Mouse (Mus musculus) liver, adult 2 months (tissue): Measurements from ENCODE around the gene Cdh1. TPM values are rescaled to one million over a fixed set of nuclear protein-coding genes. Genes with fewer than 3 reads are reported as not detected.
A peak's percentile ranks its signal among the peaks of the same experiment; 100 is the strongest.
"Not testable (repeated sequence)": the region's sequence is repeated elsewhere in the genome, so short reads cannot be mapped to it uniquely, and the experiment has no call there.

ENCODE experiments used
- DNase-seq: peaks from one replicate; pipeline ENCODE4 v3.0.0-alpha.2; 2011; ENCODE audit warnings: low read depth, low spot score; ENCODE audit errors: extremely low read depth
- H3K27ac ChIP-seq: fragments of 200-500 bp; replicated peaks from 2 replicates; pipeline ENCODE4 v1.5.1; 2012; ENCODE audit warnings: low read depth, mild to moderate bottlenecking, control low read depth, inconsistent platforms, low read length; ENCODE audit not compliant: insufficient read depth
- H3K27me3 ChIP-seq: fragments of 200-500 bp; 2 replicates; pipeline ENCODE4 v1.6.1; 2012; ENCODE audit warnings: mild to moderate bottlenecking, moderate library complexity, low read length, inconsistent platforms; ENCODE audit not compliant: control insufficient read depth, insufficient read depth
- H3K36me3 ChIP-seq: fragments of 200-500 bp; 2 replicates; pipeline ENCODE4 v1.6.1; 2012; ENCODE audit warnings: low read length, inconsistent platforms; ENCODE audit not compliant: control insufficient read depth, insufficient read depth
- H3K4me1 ChIP-seq: fragments of 200-500 bp; 2 replicates; pipeline ENCODE4 v1.6.1; 2011; ENCODE audit warnings: low read length; ENCODE audit not compliant: control insufficient read depth, insufficient read depth
- H3K4me3 ChIP-seq: fragments of 200-500 bp; 2 replicates; pipeline ENCODE4 v1.5.1; 2011; ENCODE audit warnings: low read depth, mild to moderate bottlenecking, control low read depth, low read length, moderate library complexity; ENCODE audit not compliant: insufficient read depth
- H3K79me2 ChIP-seq: fragments of 200-500 bp; 2 replicates; pipeline ENCODE4 v1.6.1; 2012; ENCODE audit warnings: inconsistent platforms, mild to moderate bottlenecking, low read length, moderate library complexity; ENCODE audit not compliant: control insufficient read depth, insufficient read depth
- H3K9ac ChIP-seq: fragments of 200-500 bp; 2 replicates; pipeline ENCODE4 v1.6.1; 2012; ENCODE audit warnings: low read depth, mild to moderate bottlenecking, control low read depth, inconsistent platforms, low read length
- CTCF ChIP-seq: fragments of 200-500 bp; IDR thresholded peaks from 2 replicates; pipeline ENCODE4 v1.5.1; 2011; ENCODE audit warnings: low read depth, low read length, control low read depth
- POLR2A ChIP-seq: fragments of 200-500 bp; IDR thresholded peaks from 2 replicates; pipeline ENCODE4 v1.6.1; 2011; ENCODE audit warnings: low read length, control low read depth; ENCODE audit not compliant: insufficient read depth; ENCODE audit errors: extremely low read depth
- WGBS: fragments of 180-500 bp; shearing (Covaris S2); methylation state at CpG from one replicate; pipeline ENCODE4 v1.1.7; 2018; 5-methylcytosine and 5-hydroxymethylcytosine counted together
- polyA plus RNA-seq: library from polyadenylated mRNA; depleted of rRNA; stranded (reverse); fragments of >200 nt; gene quantifications from 2 replicates; pipeline ENCODE4 v1.2.3, GENCODE M21; 2012
- total RNA-seq: library from RNA; depleted of rRNA; stranded (reverse); fragments of >200 nt; gene quantifications from 2 replicates; pipeline ENCODE4 v1.2.3, GENCODE M21; 2014

Cdh1 gene
- total and polyA plus RNA-seq, 2 experiments: 17.5 to 19.8 TPM

DNA sequence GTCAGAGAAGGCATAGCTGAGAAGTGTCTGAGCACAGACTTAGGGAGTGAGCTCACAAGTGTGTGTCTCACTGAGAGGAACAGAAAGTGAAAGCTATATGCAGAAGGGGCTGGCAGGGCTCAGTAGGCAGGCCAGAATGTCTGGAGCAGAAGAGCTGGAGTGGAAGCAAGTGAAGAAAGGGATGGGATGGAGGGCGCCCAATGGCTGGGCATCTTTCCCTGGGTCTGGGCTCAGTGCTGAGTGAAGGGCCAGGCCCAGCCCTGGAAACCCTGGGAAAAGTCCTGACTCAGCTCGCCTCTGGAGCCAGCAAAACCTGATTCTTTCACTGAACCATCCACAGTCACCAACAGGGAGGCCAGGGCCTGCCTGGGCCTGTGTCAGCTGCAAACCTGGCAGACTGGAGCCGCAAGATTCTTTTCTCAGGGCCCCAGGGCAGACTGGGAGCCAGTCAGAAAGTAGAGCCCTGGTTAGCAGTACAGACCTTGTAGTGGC lies 39.4 kb upstream of the Cdh1 start:
- Histone ChIP-seq H3K4me3 (no peak overlapping the region), H3K27me3 (no peaks in the 10 kb centered on the region), H3K27ac (no peak overlapping the region), H3K79me2 (no peaks in the 10 kb centered on the region), H3K4me1 (no peaks in the 10 kb centered on the region), H3K9ac (no peak overlapping the region), H3K36me3 (no peaks in the 10 kb centered on the region)
- WGBS: 92% methylated on average over 3 of the region's 3 CpGs
- no peak for DNase-seq
- TF ChIP-seq POLR2A (no peak), CTCF (no peak)

- no peak overlapping the region for H3K4me3 ChIP-seq
- no peaks in the 10 kb centered on the region for H3K27me3 ChIP-seq
- no peaks in the 10 kb centered on the region for H3K36me3 ChIP-seq
- 86% methylated on average over 7 of the region's 7 CpGs for WGBS
- TF ChIP-seq POLR2A: no peak
- no peak for TF ChIP-seq CTCF
- H3K27ac ChIP-seq: no peak overlapping the region
- H3K4me1 ChIP-seq: peaks cover 9% of the 10 kb centered on the region
- H3K9ac ChIP-seq: no peak overlapping the region
- no peaks in the 10 kb centered on the region for H3K79me2 ChIP-seq
- DNase-seq: no peak
Measured at GRCm38 (mm10) chr8:106569006-106569405, 34.1 kb upstream of the Cdh1 start.

DNA sequence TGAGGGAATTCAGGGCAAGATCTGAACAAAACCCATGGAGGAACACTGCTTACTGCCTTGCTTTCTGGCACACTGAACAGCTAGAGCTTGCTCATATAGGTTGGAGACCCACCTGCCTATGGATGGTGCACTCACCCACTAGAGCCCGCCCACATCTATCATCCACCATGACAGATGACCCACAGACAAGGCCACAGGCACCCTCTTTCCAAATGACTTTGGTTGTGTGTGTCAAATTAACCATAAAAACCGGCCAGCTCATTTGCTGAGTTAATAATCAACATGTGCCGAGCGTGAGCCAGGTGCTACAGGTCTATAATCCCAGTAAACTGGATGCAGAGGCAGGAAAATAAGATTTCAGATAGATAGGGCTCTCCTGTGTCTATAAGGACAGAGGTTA lies 32.8 kb upstream of the Cdh1 start:
- Histone ChIP-seq H3K9ac (no peak overlapping the region), H3K36me3 (no peaks in the 10 kb centered on the region)
- no peak for TF ChIP-seq POLR2A
- no peak for TF ChIP-seq CTCF

GRCm38 (mm10) chr8:106571551-106572172 lies 31.5 kb upstream of the Cdh1 start:
- Histone ChIP-seq H3K4me1 (peaks cover 15% of the 10 kb centered on the region), H3K36me3 (no peaks in the 10 kb centered on the region), H3K27me3 (no peaks in the 10 kb centered on the region), H3K27ac (no peak overlapping the region), H3K4me3 (no peak overlapping the region), H3K9ac (no peak overlapping the region), H3K79me2 (no peaks in the 10 kb centered on the region)
- DNase-seq: peak; percentile 44
- TF ChIP-seq CTCF (no peak), POLR2A (no peak)
- WGBS: 25% methylated on average over 5 of the region's 5 CpGs

More for the DNA sequence above, 32.8 kb upstream of the Cdh1 start:
- 34% methylated on average over 4 of the region's 4 CpGs for WGBS
- DNase-seq: peak; percentile 79
- Histone ChIP-seq H3K4me3 (no peak overlapping the region), H3K27ac (peak overlapping the region; percentile 58), H3K79me2 (no peaks in the 10 kb centered on the region), H3K4me1 (peaks cover 15% of the 10 kb centered on the region), H3K27me3 (no peaks in the 10 kb centered on the region)

DNA sequence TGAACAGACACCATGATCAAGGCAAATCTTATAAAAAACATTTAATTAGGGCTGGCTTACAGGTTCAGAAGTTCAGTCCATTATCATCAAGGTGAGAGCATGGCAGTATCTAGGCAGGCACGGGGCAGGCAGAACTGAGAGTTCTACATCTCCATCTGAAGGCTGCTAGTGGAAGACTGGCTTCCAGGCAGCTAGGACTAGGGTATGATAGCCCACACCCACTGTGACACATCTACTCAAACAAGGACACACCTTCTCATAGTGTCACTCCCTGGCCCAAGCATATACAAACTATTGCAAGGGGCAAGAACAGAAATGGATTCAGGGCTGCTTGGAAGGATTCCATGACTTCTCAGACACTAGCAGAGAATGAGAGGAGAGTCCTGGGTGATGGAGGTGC lies 31.0 kb upstream of the Cdh1 start:
- WGBS: 23% methylated on average over 1 of the region's 1 CpGs

DNA sequence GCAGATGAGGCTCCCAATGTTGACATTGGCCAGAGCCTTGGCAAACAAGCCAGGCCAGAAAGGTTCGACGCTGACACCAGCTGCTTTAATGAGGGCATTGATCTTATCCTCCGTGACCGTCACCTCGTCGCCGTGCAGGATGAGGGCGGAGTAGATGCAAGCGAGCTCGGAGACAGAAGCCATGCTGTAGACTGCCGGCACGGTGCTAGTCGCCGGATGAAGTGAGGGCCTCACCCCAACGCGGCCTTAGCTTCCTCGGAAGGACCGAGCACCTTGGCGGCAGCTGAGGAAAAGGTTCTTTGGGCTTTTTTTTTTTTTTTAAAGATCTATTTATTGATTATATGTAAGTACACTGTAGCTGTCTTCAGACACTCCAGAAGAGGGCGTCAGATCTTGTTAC lies 30.0 kb upstream of the Cdh1 start, which contains the start of gene Gm10073:
TSS of gene Gm10073 (minus strand) at position 294 of the 400 bp plus-strand sequence.
- WGBS: 10% methylated on average over 20 of the region's 20 CpGs

More for the DNA sequence above, 31.0 kb upstream of the Cdh1 start:
- H3K4me1 ChIP-seq: peaks cover 15% of the 10 kb centered on the region
- not testable (repeated sequence) for H3K27ac ChIP-seq, H3K79me2 ChIP-seq, H3K9ac ChIP-seq, DNase-seq, H3K36me3 ChIP-seq, H3K4me3 ChIP-seq, H3K27me3 ChIP-seq

More for the DNA sequence above, 30.0 kb upstream of the Cdh1 start, which contains the start of gene Gm10073:
- not testable (repeated sequence) for H3K79me2 ChIP-seq, H3K27me3 ChIP-seq, H3K9ac ChIP-seq, H3K36me3 ChIP-seq
- peaks cover 18% of the 10 kb centered on the region for H3K4me1 ChIP-seq
- peak; percentile 74 for DNase-seq
- H3K27ac ChIP-seq: 0 out of 2 replicates have a peak within 1 kb of the TSS, but pooled peaks have one; percentile 11
- peak within 1 kb of the TSS; percentile 39; the same call in 1 of the 2 replicates for H3K4me3 ChIP-seq
